Mouse (Mus musculus): ENCODE measurements around the gene Sdccag8. TPM values are rescaled to one million over a fixed set of nuclear protein-coding genes. Genes with fewer than 3 reads are reported as not detected.

Sdccag8 gene
- polyA plus RNA-seq, 1 experiment, result 12.8 TPM

DNA sequence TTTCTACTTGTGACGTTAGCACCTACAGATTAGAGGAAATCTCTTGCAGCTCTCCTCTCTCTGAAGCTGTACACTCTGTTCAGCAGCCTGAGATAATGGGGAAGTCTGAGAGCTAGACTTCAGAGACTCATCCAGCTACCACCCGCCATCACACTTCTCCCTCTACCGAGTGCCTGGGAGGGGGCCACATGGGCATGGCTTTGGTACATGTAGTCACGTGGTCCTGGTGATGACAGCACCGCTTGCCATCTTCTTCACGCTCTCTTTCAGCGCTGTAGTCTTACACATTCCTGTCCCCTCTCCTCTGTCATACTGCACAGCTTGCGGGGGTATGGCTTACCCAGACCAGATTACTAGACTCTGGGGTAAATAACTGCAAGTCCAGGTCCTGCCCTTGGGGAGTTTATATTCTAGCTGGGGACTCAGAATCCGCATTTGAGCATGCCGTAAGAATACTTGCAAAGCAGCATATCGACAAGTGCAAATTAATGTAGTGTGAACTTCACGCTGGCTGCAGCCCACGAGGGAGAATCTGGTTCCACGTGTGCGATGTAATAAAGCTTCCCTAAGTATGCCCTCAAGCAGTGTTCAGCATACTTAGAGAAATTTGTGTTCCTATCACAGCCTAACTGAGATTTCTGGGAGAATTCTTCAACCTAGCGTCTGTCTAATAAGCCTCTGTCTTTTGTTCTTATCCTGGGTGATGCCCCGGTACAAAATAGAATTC, 70.9 kb downstream of the Sdccag8 start:
- no peaks in the 10 kb centered on the region for H3K27me3 ChIP-seq (ENCODE audit: control insufficient read depth, insufficient read depth, low read length)
- 90% methylated on average over 17 of the region's 17 CpGs for WGBS
- no peak for DNase-seq
- TF ChIP-seq CTCF (IDR thresholded peaks at IDR 0.05; ENCODE audit: borderline replicate concordance, insufficient read depth, low read depth, low read length) (no peak), POLR2A (IDR thresholded peaks at IDR 0.05; ENCODE audit: borderline replicate concordance, insufficient read depth, low read length) (no peak)
- H3K27ac ChIP-seq (ENCODE audit: insufficient read depth, low read length), result no peak overlapping the region
- no peak overlapping the region for H3K4me3 ChIP-seq (replicated peaks; ENCODE audit: insufficient read depth, low read depth, low read length)
- H3K4me1 ChIP-seq (ENCODE audit: control insufficient read depth, insufficient read depth, low read length), result peaks cover 3% of the 10 kb centered on the region; the same call in 1 of the 2 replicates

DNA sequence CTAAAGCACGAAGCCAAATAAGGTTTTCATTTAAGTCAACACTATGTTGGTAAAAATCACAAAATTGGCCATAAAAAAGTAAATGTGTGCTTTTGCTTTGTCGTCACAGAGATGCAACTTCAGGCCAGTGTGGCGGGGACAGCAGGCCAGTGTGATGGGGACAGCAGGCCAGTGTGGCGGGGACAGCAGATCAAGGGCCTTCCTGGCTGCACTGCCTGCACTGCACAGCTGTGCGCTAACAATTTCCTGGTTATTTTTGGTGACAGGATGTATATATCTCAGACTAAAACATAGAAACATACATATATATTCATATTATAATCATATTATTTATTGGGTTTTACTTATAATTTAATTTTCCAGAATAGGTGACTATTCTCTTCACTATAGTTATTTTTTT, 71.5 kb downstream of the Sdccag8 start:
- Histone ChIP-seq H3K4me3 (replicated peaks; ENCODE audit: insufficient read depth, low read depth, low read length) (no peak overlapping the region), H3K27ac (ENCODE audit: insufficient read depth, low read length) (no peak overlapping the region), H3K4me1 (ENCODE audit: control insufficient read depth, insufficient read depth, low read length) (peaks cover 3% of the 10 kb centered on the region; the same call in 1 of the 2 replicates), H3K27me3 (ENCODE audit: control insufficient read depth, insufficient read depth, low read length) (no peaks in the 10 kb centered on the region)
- DNase-seq, result no peak
- TF ChIP-seq CTCF (IDR thresholded peaks at IDR 0.05; ENCODE audit: borderline replicate concordance, insufficient read depth, low read depth, low read length), result no peak
- TF ChIP-seq POLR2A (IDR thresholded peaks at IDR 0.05; ENCODE audit: borderline replicate concordance, insufficient read depth, low read length), result no peak
- WGBS, result 95% methylated on average over 5 of the region's 5 CpGs

DNA sequence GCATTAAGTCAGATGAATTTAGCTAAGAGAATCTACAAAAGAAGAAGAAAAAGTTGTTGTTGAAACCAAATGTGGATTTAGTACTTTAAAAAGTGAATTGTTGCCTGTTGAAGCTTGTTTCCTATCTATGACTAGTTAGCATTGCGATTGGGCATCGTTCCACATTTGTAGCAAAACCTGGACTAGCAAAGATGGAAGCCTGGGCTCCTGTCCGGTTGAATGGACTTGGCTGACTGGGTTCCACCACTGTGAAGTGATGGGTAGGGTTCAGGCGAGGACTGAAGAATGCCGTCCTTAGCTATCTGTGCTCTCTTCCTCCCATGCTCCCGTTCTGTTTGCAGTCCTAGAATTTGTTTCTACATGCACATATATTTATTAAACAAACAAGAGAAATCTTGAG, 89.3 kb downstream of the Sdccag8 start:
- no peak overlapping the region for H3K27ac ChIP-seq (ENCODE audit: insufficient read depth, low read length)

DNA sequence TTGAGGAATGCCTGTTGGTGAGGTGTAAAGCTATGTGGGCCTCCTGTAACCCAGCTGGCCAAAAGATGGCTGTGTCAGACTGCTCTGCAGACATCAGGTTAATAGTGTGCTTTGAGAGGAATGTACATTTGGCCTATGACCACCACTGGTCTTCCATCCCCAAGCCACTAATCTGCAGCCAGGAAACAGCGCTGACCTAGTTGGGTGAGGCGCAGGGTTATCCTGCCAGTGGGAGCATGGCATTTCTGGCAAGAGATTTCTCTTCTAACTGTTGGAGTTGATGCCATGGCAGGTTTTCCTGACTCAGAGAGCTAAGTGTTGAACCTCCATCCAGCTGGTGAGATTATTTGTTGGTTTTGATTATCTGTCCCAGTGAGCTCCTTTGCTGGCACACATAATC, 101.5 kb downstream of the Sdccag8 start:
- DNase-seq, result peak; percentile 74 to 89
- Histone ChIP-seq H3K27me3 (ENCODE audit: control insufficient read depth, insufficient read depth, low read length) (no peaks in the 10 kb centered on the region), H3K27ac (ENCODE audit: insufficient read depth, low read length) (peak overlapping the region; percentile 51), H3K4me1 (ENCODE audit: control insufficient read depth, insufficient read depth, low read length) (peaks cover 6% of the 10 kb centered on the region), H3K4me3 (replicated peaks; ENCODE audit: insufficient read depth, low read depth, low read length) (no peak overlapping the region)
- 20% methylated on average over 2 of the region's 2 CpGs for WGBS
- TF ChIP-seq POLR2A (IDR thresholded peaks at IDR 0.05; ENCODE audit: borderline replicate concordance, insufficient read depth, low read length), result no peak
- TF ChIP-seq CTCF (IDR thresholded peaks at IDR 0.05; ENCODE audit: borderline replicate concordance, insufficient read depth, low read depth, low read length), result peak; percentile 12; the same call in 1 of the 2 replicates

More for the DNA sequence above, 89.3 kb downstream of the Sdccag8 start:
- Histone ChIP-seq H3K27me3 (ENCODE audit: control insufficient read depth, insufficient read depth, low read length) (no peaks in the 10 kb centered on the region), H3K4me1 (ENCODE audit: control insufficient read depth, insufficient read depth, low read length) (no peaks in the 10 kb centered on the region), H3K4me3 (replicated peaks; ENCODE audit: insufficient read depth, low read depth, low read length) (no peak overlapping the region)
- TF ChIP-seq CTCF (IDR thresholded peaks at IDR 0.05; ENCODE audit: borderline replicate concordance, insufficient read depth, low read depth, low read length), result no peak
- TF ChIP-seq POLR2A (IDR thresholded peaks at IDR 0.05; ENCODE audit: borderline replicate concordance, insufficient read depth, low read length), result no peak
- DNase-seq, result no peak
- 52% methylated on average over 6 of the region's 6 CpGs for WGBS

DNA sequence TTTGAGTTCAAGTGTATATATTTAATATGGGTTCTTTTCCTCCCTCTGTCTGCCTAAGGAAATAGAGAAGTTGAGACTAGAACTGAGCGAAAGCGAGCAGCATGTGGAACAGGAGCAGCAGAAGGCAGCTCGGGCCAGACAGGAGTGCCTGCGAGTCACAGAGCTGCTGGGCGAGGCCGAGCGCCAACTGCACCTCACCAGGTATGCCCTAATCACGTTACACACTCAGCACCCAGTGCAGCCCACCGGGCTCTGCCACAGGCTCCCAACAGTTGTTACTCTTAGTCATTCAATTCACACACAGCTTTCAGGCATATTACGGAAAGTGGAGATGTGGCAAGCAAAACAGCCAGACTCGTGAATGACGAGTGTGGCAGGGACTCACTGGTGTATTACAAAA, 105.0 kb downstream of the Sdccag8 start:
- WGBS, result 57% methylated on average over 12 of the region's 12 CpGs
- peak; percentile 53 to 60 for DNase-seq
- Histone ChIP-seq H3K27ac (ENCODE audit: insufficient read depth, low read length) (no peak overlapping the region), H3K4me1 (ENCODE audit: control insufficient read depth, insufficient read depth, low read length) (peaks cover 6% of the 10 kb centered on the region), H3K27me3 (ENCODE audit: control insufficient read depth, insufficient read depth, low read length) (no peaks in the 10 kb centered on the region), H3K4me3 (replicated peaks; ENCODE audit: insufficient read depth, low read depth, low read length) (no peak overlapping the region)
- no peak for TF ChIP-seq POLR2A (IDR thresholded peaks at IDR 0.05; ENCODE audit: borderline replicate concordance, insufficient read depth, low read length)
- no peak for TF ChIP-seq CTCF (IDR thresholded peaks at IDR 0.05; ENCODE audit: borderline replicate concordance, insufficient read depth, low read depth, low read length)

DNA sequence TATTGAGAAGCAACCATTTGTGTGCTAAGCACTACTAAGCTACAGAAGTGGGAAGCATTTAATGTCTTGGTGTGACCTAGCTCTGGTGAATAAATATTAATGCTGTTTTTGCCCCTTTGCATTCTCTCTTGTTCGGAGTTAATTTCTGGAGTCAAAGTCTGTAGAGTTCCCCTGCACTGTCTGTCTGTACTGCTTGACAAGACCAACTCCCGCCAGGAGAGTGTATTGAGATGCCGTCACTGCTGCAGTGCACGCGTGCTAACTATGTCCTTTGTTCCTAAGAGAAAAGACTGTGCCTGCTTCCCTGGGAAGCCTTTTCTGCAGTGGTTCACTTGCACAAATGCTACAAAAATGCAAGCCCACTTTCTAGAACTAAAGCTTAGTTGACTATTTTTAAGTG, 108.4 kb downstream of the Sdccag8 start:
- DNase-seq, result no peak
- no peak overlapping the region for H3K4me3 ChIP-seq (replicated peaks; ENCODE audit: insufficient read depth, low read depth, low read length)
- H3K4me1 ChIP-seq (ENCODE audit: control insufficient read depth, insufficient read depth, low read length), result peaks cover 8% of the 10 kb centered on the region
- no peak overlapping the region for H3K27ac ChIP-seq (ENCODE audit: insufficient read depth, low read length)
- WGBS, result 83% methylated on average over 5 of the region's 5 CpGs
- H3K27me3 ChIP-seq (ENCODE audit: control insufficient read depth, insufficient read depth, low read length), result no peaks in the 10 kb centered on the region
- no peak for TF ChIP-seq POLR2A (IDR thresholded peaks at IDR 0.05; ENCODE audit: borderline replicate concordance, insufficient read depth, low read length)
- no peak for TF ChIP-seq CTCF (IDR thresholded peaks at IDR 0.05; ENCODE audit: borderline replicate concordance, insufficient read depth, low read depth, low read length)

DNA sequence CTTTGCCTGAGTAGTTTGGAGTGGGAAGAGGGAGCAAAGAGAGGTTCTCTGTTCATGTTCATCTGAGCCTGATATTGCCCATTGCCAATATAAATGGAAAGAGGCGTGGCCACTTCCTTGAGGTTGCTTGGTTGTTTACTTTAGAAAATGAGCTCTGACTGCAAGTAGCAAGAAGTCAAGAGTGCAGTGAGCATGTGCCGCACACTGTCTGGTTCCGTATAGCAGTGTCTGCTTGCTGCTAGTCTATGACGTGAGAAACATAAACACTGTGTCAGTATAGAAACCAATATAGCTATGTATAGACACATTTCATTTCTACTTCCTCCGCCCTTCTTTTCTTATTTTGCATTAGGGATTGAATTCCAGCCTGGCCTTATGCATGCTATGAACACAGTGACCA, 111.5 kb downstream of the Sdccag8 start:
- WGBS, result 95% methylated on average over 5 of the region's 5 CpGs
- H3K4me1 ChIP-seq (ENCODE audit: control insufficient read depth, insufficient read depth, low read length), result peaks cover 17% of the 10 kb centered on the region
- TF ChIP-seq CTCF (IDR thresholded peaks at IDR 0.05; ENCODE audit: borderline replicate concordance, insufficient read depth, low read depth, low read length) (no peak), POLR2A (IDR thresholded peaks at IDR 0.05; ENCODE audit: borderline replicate concordance, insufficient read depth, low read length) (no peak)
- H3K4me3 ChIP-seq (replicated peaks; ENCODE audit: insufficient read depth, low read depth, low read length), result no peak overlapping the region
- no peaks in the 10 kb centered on the region for H3K27me3 ChIP-seq (ENCODE audit: control insufficient read depth, insufficient read depth, low read length)
- no peak for DNase-seq
- no peak overlapping the region for H3K27ac ChIP-seq (ENCODE audit: insufficient read depth, low read length)

DNA sequence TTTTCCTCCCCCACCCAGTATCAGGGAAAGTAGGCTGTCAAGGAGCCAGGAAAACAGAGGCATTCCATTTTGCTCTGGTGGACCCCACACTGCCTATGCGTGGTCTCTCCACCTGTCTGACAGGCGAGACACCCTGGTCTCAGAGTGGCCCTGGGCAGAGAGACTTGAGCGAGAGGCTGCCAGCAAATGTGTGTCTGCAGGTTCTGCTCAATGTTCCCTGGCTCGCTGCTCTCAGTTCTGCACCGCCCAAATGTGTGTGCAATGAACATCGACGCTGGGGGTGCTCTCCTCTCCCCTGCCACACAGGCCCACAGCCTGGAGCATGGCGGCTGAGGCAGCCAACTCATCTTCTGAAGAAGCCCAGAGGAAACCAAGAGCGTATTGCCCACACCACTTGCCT, 112.9 kb downstream of the Sdccag8 start:
- DNase-seq, result peak in 1 of 2 experiments; percentile 51
- Histone ChIP-seq H3K27ac (ENCODE audit: insufficient read depth, low read length) (peak overlapping the region; percentile 45), H3K27me3 (ENCODE audit: control insufficient read depth, insufficient read depth, low read length) (no peaks in the 10 kb centered on the region), H3K4me3 (replicated peaks; ENCODE audit: insufficient read depth, low read depth, low read length) (no peak overlapping the region), H3K4me1 (ENCODE audit: control insufficient read depth, insufficient read depth, low read length) (peaks cover 24% of the 10 kb centered on the region)
- TF ChIP-seq CTCF (IDR thresholded peaks at IDR 0.05; ENCODE audit: borderline replicate concordance, insufficient read depth, low read depth, low read length) (no peak), POLR2A (IDR thresholded peaks at IDR 0.05; ENCODE audit: borderline replicate concordance, insufficient read depth, low read length) (no peak)
- 43% methylated on average over 9 of the region's 9 CpGs for WGBS

All from cerebellum, adult 2 months (tissue).